Mouse (Mus musculus): ENCODE measurements around the gene Osbpl3.
A peak's percentile ranks its signal among the peaks of the same experiment; 100 is the strongest.

Osbpl3 gene

GRCm38 (mm10) chr6:50455829-50456469 lies at the start of gene Osbpl3:
Osbpl3 (minus strand) TSS chr6:50456201.
- peak; percentile 94 to 97 for DNase-seq

GRCm38 (mm10) chr6:50505531-50505930 lies 49.5 kb upstream of the Osbpl3 start:
- DNase-seq = no peak

GRCm38 (mm10) chr6:50504711-50505110 lies 48.7 kb upstream of the Osbpl3 start:
- DNase-seq = no peak

GRCm38 (mm10) chr6:50503779-50504178 lies 47.8 kb upstream of the Osbpl3 start:
- DNase-seq = no peak

GRCm38 (mm10) chr6:50503031-50503430 lies 47.0 kb upstream of the Osbpl3 start:
- DNase-seq = peak in 1 of 2 experiments; percentile 18

GRCm38 (mm10) chr6:50498346-50498745 lies 42.3 kb upstream of the Osbpl3 start:
- DNase-seq = no peak

GRCm38 (mm10) chr6:50490519-50490918 lies 34.5 kb upstream of the Osbpl3 start:
- no peak for DNase-seq

- DNase-seq = no peak
Observed at GRCm38 (mm10) chr6:50489380-50489779, 33.4 kb upstream of the Osbpl3 start.

GRCm38 (mm10) chr6:50486035-50486902 lies 30.3 kb upstream of the Osbpl3 start:
- DNase-seq = no peak

- DNase-seq = no peak
Observed at GRCm38 (mm10) chr6:50483426-50483825, 27.4 kb upstream of the Osbpl3 start.

GRCm38 (mm10) chr6:50481460-50481859 lies 25.5 kb upstream of the Osbpl3 start:
- DNase-seq = no peak

GRCm38 (mm10) chr6:50466451-50466850 lies 10.4 kb upstream of the Osbpl3 start:
- no peak for DNase-seq

GRCm38 (mm10) chr6:50464690-50465485 lies 8.9 kb upstream of the Osbpl3 start:
- peak; percentile 59 to 67 for DNase-seq

GRCm38 (mm10) chr6:50462026-50462425 lies 6.0 kb upstream of the Osbpl3 start:
- no peak for DNase-seq

GRCm38 (mm10) chr6:50461585-50461984 lies 5.6 kb upstream of the Osbpl3 start:
- DNase-seq = no peak

- DNase-seq = no peak
Observed at GRCm38 (mm10) chr6:50460646-50461045, 4.6 kb upstream of the Osbpl3 start.

GRCm38 (mm10) chr6:50460246-50460645 lies 4.2 kb upstream of the Osbpl3 start:
- no peak for DNase-seq

- no peak for DNase-seq
Observed at GRCm38 (mm10) chr6:50459271-50459670, 3.3 kb upstream of the Osbpl3 start.

- no peak for DNase-seq
Observed at GRCm38 (mm10) chr6:50457551-50458348, 1.7 kb upstream of the Osbpl3 start.

GRCm38 (mm10) chr6:50456706-50457105 lies 705 bp upstream of the Osbpl3 start:
- DNase-seq = no peak

GRCm38 (mm10) chr6:50455102-50455828 lies 736 bp downstream of the Osbpl3 start:
- DNase-seq = no peak

GRCm38 (mm10) chr6:50453651-50454050 lies 2.4 kb downstream of the Osbpl3 start:
- no peak for DNase-seq
